Mouse (Mus musculus): Measurements from ENCODE around the gene Cinp.

The Cinp gene

DNA sequence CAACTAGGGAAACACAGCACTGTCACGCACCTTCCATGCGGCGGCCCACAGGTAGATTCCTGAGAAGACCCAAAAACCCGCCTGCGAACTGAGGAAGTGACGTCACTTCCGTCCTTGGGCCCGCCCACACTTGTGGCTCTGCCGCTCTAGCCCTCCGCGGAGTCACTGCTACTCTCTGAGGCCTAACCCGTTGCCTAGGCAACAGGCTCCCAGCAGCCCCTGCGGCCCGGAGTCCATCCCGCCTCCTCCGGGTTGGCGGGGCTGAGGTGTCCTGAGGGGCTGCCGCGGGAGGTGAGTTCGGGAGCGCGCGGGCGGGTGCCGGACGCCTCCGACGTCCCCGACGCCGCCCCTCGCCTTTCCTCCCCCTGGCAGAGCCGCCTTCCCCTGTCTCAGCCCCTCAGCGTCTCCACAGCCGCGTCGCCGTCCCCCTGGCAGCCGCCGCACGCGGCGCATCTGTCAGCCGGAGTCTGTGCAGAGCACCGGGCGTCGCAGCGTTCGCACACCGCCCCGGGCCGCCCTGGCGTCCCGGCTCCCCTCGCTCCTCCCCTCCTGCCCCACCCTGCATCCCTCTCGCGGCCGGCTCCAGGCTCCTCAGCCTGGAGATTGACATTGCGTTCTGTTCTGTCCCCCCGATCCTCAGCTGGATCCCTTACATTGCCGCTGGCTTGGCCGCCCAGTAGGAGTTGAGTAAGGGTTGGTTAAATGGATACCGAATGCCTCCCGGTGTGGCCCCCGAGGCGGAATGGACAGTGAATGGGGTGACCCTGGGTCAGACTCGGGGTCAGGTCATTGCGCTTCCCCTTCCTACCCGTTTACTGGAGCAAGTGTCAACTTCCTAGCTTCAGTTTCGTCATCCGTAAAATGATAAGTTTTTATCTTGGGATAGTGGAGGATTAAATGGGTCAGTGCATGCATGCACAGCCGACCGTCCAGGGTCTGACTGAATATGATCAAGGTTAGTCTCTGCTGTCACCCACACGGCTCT is at the start of gene Cinp, which contains the start of gene Tecpr2:
TSS of gene Cinp (minus strand) at position 110 of the 985 bp plus-strand sequence.
TSS of gene Tecpr2 (plus strand) at position 229 of the 985 bp plus-strand sequence.
- DNase-seq (ENCODE audit: low read depth), result peak; percentile 97

- DNase-seq (ENCODE audit: low read depth), result no peak
Measured at GRCm38 (mm10) chr12:110937496-110937895, 48.6 kb upstream of the Cinp start.

DNA sequence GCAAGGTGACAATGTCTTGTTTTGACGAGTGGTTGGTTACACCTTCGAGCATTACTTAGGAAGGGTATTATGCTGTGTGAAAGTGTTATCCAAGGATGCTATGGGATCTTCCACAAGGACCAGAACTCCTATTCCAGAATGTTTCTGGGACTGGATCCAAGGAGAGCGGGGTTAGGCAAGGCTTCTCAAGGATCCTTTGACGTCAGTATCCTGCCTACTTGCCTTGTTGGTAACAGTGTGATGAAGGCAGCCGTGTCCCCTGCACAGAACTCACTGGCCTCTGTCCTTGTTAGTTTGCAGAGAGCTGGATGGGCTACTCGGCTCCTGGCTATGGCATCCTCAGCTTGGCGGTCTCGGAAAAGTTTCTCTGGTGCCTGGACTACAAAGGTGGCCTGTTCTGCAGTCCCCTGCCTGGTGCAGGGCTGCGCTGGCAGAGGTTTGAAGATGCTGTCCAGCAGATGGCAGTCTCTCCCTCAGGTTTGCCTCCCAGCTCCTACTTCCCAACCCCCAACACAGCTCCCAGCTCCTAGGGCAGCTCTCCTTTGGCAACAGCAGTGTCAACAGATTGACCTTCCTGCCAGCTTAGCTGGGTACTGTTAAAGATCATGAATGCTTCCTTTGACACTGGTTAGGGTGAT is 47.2 kb upstream of the Cinp start:
- peak; percentile 63 for DNase-seq (ENCODE audit: low read depth)

DNA sequence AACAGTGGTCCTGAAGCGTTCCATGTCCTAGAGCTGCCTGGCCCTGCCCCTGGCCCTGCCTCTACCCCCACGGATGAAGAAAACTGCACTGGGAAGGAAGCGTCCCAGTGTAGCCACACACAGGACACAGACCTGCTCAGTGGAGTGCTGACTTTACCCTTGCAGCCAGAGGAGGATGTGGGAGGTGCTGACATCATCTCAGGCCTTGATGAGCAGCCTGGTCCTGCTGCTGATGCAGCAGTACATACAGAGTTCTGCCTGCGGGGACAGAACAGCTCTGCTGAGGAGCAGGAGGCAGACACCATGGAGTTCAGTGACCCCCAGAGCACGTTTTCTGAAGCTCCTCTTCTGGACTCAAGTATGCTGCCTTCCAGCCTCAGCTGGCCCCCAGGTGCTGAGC is 43.9 kb upstream of the Cinp start:
- no peak for DNase-seq (ENCODE audit: low read depth)

DNA sequence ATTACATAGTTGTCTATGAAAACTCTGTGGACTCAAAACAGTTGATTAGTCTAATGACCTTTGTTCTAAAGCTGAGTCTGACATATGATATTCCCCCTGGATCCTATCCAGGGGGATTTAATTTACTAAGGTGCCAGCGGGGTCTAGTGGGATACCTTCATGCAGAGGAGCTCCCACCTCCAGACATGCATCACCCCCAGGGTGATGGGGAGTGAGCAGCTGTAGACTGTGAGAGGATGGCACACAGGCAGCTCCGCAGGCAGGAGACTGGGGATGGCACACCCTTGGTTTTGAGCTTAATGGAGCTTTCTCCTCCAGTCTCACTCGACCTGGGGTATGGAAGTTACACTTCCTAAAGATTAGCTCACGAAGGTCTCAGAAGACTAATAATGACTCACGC is 32.6 kb upstream of the Cinp start:
- DNase-seq (ENCODE audit: low read depth), result no peak

- DNase-seq (ENCODE audit: low read depth), result no peak
Measured at GRCm38 (mm10) chr12:110920254-110920653, 31.3 kb upstream of the Cinp start.

- DNase-seq (ENCODE audit: low read depth), result no peak
Measured at GRCm38 (mm10) chr12:110915761-110916160, 26.8 kb upstream of the Cinp start.

GRCm38 (mm10) chr12:110909962-110910361 is 21.0 kb upstream of the Cinp start:
- DNase-seq (ENCODE audit: low read depth), result no peak

DNA sequence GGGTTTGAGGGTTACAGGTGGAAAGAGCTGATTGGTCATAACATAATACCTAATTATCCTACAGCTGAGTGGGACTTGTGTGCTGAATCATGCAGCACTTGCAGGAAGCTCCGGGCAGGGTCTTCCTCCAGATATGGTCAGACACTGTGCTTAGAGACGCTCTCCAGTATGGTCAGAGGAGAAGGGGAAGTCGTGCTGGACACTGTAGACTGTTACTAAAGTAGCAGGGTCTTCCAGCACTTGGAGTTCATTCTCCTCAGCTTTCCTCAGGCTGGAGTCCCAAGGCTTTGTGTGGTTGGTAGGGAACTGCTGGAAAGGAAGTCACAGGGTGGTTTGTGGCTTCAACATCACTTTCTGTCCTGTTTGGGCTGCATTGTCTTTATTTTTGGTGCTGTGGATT is 18.9 kb upstream of the Cinp start:
- no peak for DNase-seq (ENCODE audit: low read depth)

DNA sequence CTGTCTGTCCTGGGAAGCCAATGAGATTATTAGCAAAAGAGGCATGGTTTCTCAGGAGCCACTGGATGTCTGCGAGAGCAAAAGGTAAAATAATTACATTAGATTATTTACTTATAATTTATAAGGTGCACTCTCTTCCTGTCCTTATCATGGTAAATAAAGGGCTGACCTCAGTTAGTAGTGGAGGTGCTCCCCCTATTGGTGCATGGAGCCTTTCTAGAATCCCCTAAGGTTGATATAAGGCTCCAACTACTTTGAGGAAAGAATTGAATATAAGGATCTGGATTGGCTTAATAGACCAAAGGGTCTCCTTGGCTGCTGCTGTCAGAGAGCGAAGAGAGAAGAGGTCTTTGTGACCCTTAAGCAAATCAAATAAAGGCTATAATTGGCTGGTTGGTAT is 14.6 kb upstream of the Cinp start:
- DNase-seq (ENCODE audit: low read depth), result peak; percentile 37

DNA sequence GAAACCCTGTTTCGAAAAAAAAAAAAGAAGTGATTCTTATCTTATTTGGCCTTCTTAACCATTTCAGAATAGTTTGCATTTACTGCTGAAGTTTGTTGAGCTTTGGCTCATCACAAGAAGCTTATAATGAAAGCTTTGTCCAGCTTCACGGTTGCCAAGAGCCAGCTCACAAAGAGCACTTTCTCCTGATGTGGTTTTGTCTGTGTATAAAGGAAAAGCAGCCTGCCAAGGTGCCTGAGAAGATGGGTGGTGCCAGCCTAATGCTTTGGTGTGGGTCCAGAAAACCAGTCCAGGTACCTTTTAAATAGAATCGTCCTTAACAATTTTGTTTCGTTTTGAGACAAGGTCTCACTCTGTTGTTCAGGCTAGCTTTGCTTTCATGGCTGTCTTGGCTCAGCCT is 13.2 kb upstream of the Cinp start:
- no peak for DNase-seq (ENCODE audit: low read depth)

GRCm38 (mm10) chr12:110891887-110892286 is 2.9 kb upstream of the Cinp start:
- no peak for DNase-seq (ENCODE audit: low read depth)

DNA sequence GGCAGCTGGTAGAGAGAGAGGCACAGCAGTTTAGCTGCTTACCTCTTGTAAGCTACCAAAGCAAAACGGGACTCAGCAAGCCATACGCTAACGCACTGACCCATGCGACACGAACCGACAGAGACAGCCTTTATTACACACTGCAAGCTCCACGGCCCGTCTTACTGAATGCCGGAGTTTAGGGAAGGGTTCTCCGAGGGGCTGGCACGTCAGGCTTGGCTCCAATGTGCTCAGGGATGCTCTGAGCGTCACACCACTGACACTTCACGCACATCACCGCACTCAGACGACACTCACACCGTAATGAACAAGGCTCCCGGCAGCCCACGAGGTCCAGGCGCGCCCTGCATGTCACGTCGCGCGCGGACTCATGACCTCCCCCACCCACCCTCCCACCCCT is 339 bp downstream of the Cinp start:
- DNase-seq (ENCODE audit: low read depth), result peak; percentile 67

GRCm38 (mm10) chr12:110888106-110888505 is 839 bp downstream of the Cinp start:
- no peak for DNase-seq (ENCODE audit: low read depth)

GRCm38 (mm10) chr12:110885251-110885650 is 3.7 kb downstream of the Cinp start:
- DNase-seq (ENCODE audit: low read depth), result no peak

GRCm38 (mm10) chr12:110882291-110882690 is 6.7 kb downstream of the Cinp start:
- no peak for DNase-seq (ENCODE audit: low read depth)

DNA sequence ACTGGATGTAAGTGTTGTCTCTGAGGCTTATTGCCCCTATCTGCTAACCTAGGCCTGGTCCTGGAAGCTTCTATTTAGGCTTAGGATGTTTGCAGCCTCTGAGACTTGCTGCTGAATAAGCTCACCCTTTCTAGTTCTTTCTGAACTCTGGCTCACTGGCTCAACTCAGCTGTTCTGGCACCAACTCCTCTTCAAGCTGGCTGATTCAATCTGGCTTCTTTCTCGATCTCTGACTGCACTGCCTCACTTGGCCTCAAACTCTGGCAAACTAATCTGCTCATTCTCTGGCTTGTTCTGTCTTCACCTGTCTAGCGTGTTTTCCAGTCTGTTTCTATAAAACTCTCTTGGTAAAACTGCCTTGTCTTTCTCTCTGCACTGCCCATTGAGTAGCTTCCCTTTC is 13.6 kb downstream of the Cinp start:
- no peak for DNase-seq (ENCODE audit: low read depth)

DNA sequence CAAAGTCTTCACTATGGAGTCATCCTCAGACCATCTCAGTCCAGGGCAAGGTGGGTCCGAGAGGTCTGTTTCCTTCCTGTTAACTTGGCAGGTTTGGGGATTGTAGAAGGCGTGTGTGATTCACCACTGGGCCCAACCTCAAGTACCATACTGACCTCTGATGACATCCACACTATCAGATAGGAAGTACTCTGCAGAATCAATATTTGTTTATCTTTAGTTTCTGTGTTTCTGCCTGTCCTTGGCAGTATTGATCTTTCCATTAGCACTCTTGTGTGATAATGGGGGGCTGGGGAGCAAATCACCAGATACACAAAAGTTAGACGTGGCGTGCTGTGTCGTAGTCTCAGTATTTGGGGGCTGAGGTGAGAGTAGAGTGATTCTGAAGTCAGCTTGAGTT is 17.7 kb downstream of the Cinp start:
- DNase-seq (ENCODE audit: low read depth), result no peak

- DNase-seq (ENCODE audit: low read depth), result no peak
Measured at GRCm38 (mm10) chr12:110870107-110870506, 18.8 kb downstream of the Cinp start.

DNA sequence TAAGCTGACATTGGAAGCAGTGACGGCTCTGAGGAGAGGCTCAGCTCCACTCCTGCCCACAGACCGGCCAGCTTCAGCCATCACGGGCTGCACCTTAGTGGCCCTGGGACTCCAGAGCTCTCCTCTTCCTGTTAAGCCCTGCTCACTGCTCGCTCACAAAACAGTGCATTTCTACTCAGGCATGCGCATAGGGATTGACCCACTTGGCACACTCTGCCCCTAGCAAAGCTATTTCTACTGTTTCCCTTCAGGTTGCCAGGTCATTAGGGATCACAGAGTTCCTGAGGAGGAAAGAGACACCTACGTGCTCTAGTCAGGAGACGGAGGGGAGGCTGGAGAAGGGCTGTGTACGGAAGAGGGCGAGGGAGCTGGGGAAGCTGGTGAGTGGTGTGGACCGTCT is 23.0 kb downstream of the Cinp start:
- no peak for DNase-seq (ENCODE audit: low read depth)

- no peak for DNase-seq (ENCODE audit: low read depth)
Measured at GRCm38 (mm10) chr12:110865571-110865970, 23.4 kb downstream of the Cinp start.

DNA sequence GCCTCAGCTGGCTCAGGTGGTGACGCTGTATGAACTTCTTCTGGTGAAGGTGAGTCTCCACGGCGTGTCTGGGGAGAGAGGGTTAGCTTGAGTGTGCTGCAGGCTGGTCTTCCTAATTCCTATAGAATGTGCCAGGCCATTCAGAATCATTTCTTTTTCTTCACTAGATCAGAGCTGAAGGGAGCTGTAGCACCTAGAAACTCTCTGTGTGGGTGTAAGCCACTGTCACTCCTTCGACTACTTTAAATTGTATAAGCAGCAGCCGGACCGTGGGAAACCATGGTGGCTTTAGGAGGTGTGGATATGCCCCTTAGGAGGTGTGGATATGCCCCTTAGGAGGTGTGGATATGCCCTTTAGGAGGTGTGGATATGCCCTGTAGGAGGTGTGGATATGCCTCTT is 24.9 kb downstream of the Cinp start:
- no peak for DNase-seq (ENCODE audit: low read depth)

DNA sequence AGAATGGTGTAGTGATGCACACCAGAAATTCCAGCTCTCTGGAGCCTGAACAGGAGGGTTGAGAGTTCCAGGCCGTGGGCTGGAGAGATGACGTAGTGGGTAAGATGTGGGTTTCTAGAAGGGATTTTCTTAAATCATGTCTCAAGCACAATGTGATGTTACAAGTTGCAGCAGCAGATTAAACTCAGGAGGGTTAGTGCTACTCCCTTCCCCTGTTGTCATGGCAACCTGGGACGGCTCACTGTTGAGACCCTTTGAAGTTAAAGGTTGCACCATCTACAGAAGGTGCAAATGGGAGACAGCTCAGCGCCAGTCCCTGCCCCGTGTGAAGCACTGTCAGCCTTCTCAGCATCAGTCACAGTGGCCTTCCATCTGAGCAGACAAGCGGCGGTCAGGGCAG is 27.7 kb downstream of the Cinp start:
- peak; percentile 62 for DNase-seq (ENCODE audit: low read depth)

All from naive thymus-derived CD4-positive, alpha-beta T cell, adult 2 months (primary cell).